Mouse (Mus musculus) 3134 (cell line): ENCODE data around the gene Zfp598.
"Not testable (repeated sequence)": the region's sequence is repeated elsewhere in the genome, so short reads cannot be mapped to it uniquely, and the experiment has no call there.

Source experiments
- DNase-seq: peaks from one replicate; pipeline ENCODE4 v3.0.0-alpha.2; 2011; ENCODE audit warnings: low spot score; ENCODE audit not compliant: insufficient read length; ENCODE audit errors: extremely low read depth

Zfp598 gene

DNA sequence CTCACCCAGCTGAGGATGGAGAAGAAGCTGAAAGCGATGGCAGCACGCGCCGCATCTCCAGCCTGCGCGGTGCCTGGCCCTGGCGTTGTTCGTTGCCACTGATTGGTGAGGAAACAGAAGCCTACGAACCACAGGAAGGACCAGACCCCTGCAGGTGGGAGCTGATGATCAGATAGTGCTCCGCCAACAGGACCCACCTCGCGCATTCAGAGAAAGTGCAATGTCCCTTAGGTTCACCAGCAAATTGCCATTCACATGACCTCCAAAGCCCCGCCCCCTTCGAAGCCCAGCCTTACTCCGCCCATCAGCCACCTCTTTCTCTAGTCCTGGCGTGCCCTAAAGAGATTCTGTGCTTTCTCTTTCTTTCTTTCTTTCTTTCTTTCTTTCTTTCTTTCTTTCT lies 17.0 kb downstream of the Zfp598 start:
- DNase-seq, result no peak

DNA sequence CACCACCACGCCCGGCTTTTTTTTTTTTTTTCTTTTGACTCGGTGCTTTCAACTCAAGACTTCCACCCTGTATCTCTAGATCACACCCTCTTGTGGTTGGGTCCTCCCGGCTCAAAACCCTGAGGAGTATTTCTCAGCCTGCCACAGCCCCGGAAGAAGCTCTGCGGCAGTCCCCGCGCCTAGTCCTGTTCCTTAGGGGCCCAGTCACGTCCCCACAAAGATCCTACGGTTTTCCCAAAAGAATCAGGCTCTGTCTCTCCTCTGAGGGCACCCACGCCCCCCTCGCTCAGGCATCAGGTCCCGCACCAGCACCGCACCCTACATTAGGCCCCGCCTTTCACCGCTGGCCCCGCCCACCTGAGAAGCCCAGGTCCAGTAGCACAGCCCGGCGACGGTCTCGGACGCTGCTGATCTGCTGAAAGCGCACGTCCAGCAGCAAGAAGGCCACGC lies 17.7 kb downstream of the Zfp598 start:
- no peak for DNase-seq

DNA sequence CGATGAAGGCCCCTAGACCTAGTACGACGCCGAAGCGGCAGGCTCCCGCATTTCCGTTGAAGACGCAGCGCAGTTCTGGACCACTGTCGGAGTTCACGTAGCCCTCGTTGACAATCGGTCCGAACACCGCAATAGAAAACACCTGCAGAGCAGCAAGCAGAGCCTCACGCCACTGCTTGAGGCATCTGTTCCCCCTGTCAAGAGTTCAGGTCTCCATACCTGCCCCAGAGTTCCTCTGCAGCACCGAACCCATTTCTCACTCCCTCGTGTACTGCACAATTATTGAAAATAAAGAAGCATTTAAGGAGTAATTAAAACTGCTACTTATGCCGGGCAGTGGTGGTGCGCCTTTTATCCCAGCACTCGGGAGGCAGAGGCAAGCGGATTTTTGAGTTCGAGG lies 18.1 kb downstream of the Zfp598 start:
- no peak for DNase-seq

DNA sequence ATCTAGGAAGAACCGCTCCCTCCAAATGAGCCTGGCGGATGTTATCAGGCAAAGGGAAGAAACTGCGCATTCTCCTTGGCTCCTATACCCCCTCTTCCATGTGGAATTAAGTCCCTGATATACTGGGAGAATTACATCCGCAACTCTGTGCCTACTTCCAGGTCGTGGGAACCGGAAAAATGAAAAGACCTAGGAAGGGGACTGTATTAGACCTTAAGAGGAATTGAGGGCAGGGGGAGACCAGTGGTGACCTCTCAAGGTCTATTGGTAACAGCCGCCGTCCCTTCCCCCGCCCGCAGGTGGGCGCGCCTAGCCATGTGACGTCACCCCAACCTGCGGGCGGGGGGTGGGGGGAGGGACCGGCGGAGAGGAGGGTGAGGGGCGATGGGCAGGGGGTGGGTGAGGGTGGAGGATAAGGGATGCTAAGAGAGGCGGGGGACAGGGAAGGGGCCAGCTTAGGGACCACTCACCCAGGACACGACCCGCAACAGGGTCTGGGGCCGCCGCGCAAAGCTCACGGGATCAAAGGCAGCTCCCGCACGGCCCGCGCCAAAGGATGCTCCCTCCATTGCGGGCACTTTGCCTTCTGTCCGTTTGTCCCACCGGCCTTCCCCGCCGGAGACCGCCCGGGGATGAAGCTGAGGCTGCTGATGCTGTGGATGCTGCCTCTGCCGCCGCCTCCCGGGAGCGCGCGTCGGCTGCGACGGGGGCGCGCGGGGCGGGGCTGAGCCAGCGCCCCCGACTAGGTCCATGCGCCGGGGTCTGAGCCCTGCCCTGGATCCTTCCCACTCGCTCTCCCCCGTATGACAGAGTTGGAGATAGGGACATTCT lies 20.0 kb downstream of the Zfp598 start, which contains the start of gene Syngr3:
Gene Syngr3, minus strand, starts transcription at position 705 of the 831 bp plus-strand sequence.
- DNase-seq, result no peak

DNA sequence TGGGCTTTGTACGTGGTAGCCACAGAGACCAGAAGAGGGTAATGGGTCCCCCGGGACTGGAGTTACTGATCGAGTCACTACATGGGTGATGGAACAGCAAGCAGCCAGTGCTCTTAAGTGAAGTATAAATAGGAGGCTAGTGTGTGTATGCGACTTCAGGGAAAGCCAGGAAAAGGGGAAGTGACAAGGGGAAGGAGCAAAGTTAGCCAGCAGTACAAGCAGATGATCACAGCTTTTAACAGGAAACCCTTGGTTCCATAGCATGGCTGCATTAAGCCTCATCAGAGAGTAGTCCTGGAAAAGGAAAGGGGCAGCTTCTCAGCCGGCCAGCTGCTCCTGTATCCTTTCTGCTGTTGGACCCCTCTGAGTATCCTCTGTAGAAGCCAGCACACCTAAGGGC lies 22.9 kb downstream of the Zfp598 start:
- no peak for DNase-seq

DNA sequence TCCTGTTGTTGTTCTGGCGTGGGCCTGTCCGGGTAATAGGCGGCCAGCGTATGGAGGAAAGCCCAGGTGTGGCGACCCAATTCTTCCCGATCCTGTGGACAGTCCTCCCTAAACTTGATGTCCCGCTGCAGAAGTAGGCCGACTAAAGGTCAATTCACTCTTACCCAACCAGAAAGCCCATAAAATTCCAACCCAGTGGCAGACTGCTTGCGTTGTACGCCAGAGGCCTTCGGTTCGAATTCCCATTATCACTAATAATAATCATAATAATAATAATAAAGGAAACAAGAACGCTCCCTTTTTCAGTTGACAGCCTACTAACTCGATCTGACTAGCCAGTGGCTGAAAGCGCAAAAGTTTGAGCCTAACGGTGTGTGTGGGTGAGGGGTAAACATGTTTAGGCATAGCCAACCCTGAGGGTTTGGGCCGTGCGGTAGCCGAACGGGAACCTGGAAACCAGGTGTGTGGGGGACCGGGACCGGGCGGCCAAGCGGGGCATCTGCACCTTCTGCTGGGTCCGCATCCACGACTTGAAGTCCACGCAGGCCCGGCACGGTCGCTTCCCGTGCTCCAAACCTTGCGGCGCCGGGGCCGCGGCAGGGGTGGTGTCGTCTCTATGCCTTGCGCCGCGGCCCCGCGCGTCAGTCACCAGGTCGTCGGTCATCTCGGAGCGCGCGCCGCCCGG lies 26.0 kb downstream of the Zfp598 start:
- DNase-seq, result peak; percentile 32

DNA sequence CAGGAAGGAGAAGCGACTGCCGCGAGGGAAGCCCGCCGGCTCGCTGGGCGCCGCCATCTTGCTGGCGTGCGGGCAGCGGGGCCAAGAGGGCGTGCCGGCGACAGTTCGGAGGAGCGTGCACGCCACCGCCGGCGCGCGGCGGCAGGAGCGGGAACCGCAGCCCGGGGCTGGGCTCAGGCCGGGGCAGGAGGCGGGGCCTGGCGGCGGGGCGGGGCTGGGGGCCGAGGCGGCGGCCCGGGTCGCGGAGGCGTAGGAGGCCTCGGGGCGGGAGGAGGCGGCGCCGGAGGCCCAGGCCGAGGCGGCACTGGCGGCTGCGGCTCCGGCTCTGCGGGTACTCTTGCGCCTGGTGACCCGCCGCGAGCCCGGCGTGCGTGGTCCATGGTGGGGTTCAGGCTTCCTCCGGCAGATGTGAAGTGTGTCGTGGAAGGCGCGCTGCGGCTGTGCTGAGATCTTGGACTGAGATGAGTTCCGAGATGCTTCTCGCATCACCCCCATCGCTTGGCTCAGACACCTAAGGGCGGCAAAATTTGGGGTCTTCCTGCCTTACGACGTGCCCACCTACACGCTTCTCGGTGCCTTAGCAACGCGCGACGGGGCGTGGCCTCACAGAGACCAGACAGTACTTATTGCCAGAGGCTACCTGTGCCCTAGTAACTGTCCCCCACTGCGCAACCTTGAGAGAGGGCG lies 26.7 kb downstream of the Zfp598 start, which contains the start of the genes Gfer and Noxo1:
Gene Gfer, minus strand, starts transcription at position 146 of the 687 bp plus-strand sequence.
Gene Noxo1, plus strand, starts transcription at position 224 of the 687 bp plus-strand sequence.
- peak; percentile 88 for DNase-seq

DNA sequence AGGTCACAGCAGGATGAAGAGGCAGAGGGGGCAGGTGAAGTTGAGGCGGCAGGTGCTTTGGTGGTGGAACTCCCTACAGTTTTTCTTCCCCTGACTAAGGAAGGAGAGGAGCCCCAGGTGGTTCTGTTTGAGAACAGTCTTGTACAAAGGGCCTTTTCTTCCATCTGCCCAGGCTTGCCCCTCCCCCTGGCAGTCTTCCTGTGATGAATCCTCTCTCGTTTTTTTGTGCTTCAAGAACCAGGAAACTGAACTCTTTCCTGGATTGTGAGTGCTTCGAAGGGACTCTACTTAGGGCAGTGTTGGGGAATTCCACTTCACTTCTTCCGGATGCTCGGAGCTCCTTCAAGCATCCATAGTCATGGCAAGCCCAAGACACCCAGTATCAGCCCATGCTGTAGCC lies 28.5 kb downstream of the Zfp598 start:
- DNase-seq, result no peak

DNA sequence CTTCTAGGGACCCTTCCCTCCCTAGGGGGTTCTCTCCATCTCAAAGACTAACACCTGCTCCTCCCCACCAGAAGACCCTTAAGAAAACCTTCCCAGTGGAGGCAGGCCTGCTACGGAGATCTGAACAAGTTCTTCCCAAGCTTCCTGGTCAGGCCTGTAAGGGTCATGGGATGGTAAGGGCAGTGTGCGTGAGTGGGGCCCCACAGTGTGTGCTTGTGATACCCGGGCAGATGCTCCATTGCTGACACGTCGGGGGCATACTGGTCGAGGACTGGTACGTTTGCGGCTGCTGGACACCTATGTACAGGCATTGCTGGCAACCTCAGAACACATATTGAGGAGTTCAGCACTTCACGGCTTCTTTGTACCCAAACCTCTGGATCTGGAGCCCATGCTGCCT lies 29.2 kb downstream of the Zfp598 start:
- DNase-seq, result no peak

DNA sequence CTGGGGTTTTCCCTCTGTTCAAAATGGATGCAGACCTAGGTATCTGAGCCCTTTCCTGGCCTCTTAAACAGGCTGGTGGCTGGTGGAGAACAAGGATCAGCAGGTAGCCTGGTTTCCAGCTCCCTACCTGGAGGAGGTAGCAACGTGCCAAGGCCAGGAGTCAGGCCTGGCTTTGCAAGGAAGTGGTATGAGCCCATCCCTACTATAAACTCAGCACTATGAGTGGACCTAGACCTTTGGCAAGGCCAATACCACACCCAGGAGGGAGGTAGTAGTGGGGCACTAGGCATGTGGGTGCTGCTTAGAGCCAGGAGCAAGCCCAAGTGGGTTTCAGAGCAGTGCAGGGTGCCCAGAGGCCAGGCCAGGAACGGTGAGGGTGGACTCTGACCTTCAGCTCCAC lies 30.0 kb downstream of the Zfp598 start:
- no peak for DNase-seq

DNA sequence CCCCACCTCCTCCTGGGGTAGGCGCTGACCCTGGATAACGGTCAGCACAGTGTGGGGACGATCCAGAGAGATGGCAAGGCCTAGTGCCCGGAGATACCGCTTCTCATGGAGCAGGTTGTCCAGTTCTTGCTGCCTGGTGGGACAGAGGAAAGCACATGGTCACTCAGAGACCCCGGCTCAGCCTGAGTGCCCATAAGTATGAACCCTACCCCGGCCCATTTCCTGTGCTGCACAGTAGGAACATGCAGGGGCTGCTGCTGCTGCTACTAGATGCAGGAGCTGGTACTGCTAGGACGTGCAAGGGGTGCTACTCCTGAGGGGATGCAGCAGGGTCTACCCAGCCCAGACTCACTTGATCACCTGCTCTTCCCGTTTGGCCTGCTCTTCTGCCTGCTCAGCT lies 31.8 kb downstream of the Zfp598 start:
- no peak for DNase-seq

DNA sequence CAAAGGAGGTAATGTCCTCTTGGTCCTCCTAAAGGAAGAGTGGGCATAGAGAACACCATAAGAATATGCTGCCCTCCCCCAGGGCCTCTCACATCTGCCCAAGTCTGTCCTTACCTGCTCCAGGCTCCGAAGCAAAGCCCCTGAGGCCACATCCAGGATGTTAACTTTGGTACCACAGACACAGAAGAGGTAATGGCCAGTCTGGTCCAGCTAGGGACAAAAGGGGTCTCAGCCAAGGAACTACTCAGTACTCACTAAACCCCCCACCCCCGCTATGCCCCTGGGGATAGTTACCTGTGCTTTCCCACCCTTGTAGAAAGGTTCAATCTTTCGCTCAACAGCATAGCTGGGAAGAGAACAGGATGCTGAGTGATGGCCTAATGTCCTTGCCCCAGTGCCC lies 36.3 kb downstream of the Zfp598 start:
- no peak for DNase-seq

DNA sequence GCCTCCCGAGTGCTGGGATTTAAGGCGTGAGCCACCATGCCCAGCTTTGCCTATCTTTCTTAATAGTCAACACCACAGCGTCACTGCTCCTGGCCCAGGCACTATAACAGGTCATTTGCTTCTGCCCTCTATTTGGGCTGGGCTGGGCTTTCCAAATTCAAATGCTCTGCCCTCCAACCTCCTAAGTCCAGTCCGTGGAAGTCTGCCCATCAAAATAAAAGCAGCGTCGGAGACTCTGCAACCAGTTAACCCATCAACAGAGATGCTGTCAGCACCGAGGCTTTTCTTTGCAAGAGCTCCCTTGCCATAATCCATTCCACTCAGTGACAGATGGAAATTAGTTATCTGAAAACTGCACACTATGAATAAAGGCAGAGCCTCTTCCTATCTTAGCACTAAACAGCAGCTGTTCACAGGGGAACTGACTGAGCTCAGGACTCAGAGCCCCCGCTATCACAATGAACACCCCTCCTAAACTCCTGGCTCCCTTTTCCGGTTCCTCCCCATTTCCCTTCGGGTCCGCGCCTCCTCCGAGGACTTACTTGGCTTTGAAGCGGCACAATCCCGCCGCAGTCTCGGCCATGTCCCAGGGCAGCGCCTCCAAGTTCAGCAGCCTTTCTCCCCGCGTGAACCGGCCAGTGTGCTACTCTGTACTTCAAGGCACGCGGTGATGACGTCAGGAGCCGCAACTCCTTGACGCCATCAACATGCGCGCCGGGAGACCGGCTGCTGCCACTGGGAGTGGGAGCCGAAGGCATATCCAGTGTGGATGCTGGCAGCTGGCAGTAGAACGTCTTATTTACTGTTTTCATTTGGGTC lies 37.7 kb downstream of the Zfp598 start, which contains the start of gene Tbl3:
Gene Tbl3, minus strand, starts transcription at position 679 of the 819 bp plus-strand sequence.
- DNase-seq, result peak; percentile 86

DNA sequence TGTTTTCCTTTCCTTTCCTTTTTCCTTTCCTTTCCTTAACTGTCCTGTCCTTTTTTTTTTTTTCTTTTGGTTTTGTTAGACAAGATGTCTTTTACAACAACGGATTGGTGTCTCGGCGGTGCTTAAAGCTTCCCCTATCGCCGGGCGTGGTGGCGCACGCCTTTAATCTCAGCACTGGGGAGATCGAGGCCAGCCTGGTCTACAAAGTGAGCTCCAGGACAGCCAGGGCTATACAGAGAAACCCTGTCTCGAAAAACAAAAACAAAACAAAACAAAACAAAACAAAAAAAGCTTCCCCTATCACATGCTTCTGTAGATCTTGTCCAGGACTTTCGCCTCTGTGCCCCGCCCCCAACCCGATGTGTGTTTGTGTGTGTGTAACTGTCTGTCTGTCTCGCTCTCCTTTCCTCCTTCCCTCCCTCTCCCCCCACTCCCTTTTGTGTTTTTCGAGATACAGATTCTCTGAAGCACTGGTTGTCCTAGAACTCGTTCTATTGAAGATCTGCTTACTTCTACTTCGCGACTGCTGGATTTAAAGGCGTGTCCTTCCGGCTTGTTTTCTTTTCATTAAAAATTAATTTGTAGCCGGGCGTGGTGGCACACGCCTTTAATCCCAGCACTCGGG lies 38.4 kb downstream of the Zfp598 start:
- no peak for DNase-seq

DNA sequence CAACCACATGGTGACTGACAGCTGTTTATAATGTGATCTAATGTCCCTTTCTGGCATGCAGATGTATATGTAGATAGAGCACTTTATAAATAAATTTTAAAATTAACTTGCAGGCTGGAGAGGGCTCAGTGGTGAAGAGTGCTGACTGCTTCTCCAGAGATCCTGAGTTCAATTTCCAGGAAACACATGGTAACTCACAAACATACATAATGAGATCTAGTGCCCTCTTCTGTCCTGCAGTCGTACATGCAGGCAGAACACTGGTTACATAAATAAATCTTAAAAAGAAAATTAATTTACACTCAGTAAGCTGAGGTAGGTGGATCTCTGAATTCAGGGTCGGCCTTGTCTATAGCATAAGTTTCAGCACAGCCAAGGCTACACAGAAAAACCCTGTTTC lies 39.2 kb downstream of the Zfp598 start:
- peak; percentile 45 for DNase-seq

DNA sequence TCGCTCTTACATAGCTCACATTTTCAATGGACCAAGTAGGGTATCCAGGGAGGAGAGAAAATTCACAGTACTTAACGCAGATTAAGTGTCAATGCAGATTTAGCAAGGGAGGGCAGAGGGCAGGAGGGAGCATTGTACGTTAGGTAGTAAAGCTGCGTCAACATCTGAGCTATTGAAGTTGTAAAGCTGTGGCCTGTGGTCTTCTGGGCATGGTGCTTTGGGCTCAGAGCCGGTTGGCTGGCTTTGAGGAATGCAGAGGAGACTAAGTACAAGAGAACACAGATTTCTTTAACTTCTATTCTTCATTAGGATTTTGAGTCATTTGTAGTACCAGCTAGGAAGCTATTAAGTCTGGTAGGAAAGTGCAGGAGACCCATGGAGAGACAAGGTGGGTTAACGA lies 46.1 kb downstream of the Zfp598 start:
- no peak for DNase-seq

DNA sequence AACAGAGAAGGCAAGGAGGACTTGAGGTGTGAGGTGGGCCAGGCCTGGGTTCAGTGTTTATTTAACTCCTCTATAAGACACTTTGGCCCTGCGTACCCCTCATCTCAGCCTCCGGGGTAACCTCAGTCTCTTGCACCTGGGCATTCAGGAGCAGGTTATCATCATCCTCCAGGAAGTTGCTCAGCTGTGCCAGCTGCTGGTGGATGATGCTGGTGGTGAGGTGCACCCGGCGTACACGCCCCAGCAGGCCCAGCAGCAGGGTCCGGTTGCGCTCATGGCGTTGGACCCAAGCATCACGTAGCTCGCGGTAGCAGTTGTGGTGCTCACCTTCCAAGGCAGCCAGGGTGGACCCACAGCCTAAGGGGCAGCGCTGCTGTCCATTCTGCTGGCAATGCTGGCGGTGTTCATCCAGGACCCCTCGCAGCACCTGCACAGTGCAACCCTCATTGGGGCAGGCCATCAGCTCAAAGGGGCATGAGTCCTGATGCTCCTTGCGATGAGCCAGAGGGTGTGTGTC lies 46.7 kb downstream of the Zfp598 start:
- DNase-seq, result no peak

DNA sequence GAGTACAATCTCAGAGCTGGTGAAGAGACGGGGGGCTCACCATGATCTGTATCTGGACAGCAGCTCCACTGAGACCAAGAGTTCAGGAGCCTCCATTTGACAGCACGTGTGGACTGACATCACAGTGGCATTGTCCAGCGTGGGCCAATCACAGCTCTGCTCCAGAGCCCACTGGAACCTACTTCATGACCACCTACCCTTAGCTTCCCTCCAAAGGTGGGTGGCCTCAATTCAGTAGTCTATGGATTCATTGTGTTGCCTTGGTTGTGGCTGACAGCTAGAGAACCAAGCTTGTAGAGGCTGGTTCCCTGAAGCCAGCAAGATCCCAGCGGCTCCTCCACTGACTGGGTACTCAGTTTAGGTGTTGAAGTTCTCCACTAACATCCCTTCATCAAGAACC lies 48.5 kb downstream of the Zfp598 start, which contains the start of the genes Rnf151 and Rps2:
Gene Rnf151, minus strand, starts transcription at position 121 of the 400 bp plus-strand sequence.
Gene Rps2, plus strand, starts transcription at position 174 of the 400 bp plus-strand sequence.
- DNase-seq, result no peak

DNA sequence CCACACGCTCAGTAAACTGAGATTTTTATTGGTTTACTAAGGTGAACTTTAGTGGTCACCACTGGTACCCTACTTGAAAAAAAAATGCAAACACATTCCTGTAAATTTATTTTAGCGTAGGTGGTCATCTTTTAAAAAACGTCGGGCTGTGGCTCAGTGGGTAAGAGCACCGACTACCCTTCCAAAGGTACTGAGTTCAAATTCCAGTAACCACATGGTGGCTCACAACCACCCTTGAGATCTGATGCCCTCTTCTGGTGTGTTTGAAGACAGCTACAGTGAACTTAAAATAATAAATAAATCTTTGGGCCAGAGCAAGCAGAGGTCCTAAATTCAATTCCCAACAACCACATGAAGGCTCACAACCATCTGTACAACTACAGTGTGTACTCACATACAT lies 49.5 kb downstream of the Zfp598 start:
- DNase-seq, result not testable (repeated sequence)
